Mouse (Mus musculus) midbrain, embryonic 11.5 days (tissue): Measurements from ENCODE around the gene Cnot2. TPM values are rescaled to one million over a fixed set of nuclear protein-coding genes. Genes with fewer than 3 reads are reported as not detected.

Experiments
- ATAC-seq: fragments of 200-750 bp; cut with Nextera tagmentation; 2 replicates; pipeline ENCODE4 v1.8.0; 2017; ENCODE audit warnings: moderate TSS enrichment, moderate library complexity; ENCODE audit not compliant: low FRiP score
- DNase-seq: peaks from one replicate; pipeline ENCODE4 v3.0.0; 2015; ENCODE audit warnings: low spot score; ENCODE audit errors: missing footprints
- H3K27ac ChIP-seq: fragments of 300-500 bp; sonication (generic); 2 replicates; pipeline ENCODE4 v1.5.1; 2014; ENCODE audit warnings: low read depth, low read length
- H3K27me3 ChIP-seq: fragments of 300-500 bp; sonication (generic); 2 replicates; pipeline ENCODE4 v1.6.1; 2014; ENCODE audit warnings: mild to moderate bottlenecking, low read length, moderate library complexity, mixed read lengths; ENCODE audit not compliant: control insufficient read depth, insufficient read depth
- H3K36me3 ChIP-seq: fragments of 300-500 bp; sonication (generic); 2 replicates; pipeline ENCODE4 v1.6.1; 2014; ENCODE audit warnings: mild to moderate bottlenecking, low read length, moderate library complexity, mixed read lengths; ENCODE audit not compliant: control insufficient read depth, insufficient read depth
- H3K4me1 ChIP-seq: fragments of 300-500 bp; sonication (generic); 2 replicates; pipeline ENCODE4 v1.6.1; 2014; ENCODE audit warnings: low read length; ENCODE audit not compliant: control insufficient read depth, insufficient read depth
- H3K4me2 ChIP-seq: fragments of 300-500 bp; sonication (generic); 2 replicates; pipeline ENCODE4 v1.6.1; 2014; ENCODE audit warnings: mild to moderate bottlenecking, moderate library complexity
- H3K4me3 ChIP-seq: fragments of 300-500 bp; sonication (generic); 2 replicates; pipeline ENCODE4 v1.5.1; 2014; ENCODE audit warnings: low read depth, low read length
- H3K9ac ChIP-seq: fragments of 300-500 bp; sonication (generic); 2 replicates; pipeline ENCODE4 v1.6.1; 2014; ENCODE audit warnings: low read length
- H3K9me3 ChIP-seq: fragments of 300-500 bp; sonication (generic); 2 replicates; pipeline ENCODE4 v1.6.1; 2016; ENCODE audit warnings: low read length; ENCODE audit not compliant: control insufficient read depth
- WGBS: fragments of 180-500 bp; shearing (Covaris S2); extraction: QIAGEN DNeasy Blood & Tissue Kit; methylation state at CpG from one replicate; pipeline ENCODE4 v1.1.7; 2014; 5-methylcytosine and 5-hydroxymethylcytosine counted together
- polyA plus RNA-seq: library from polyadenylated mRNA; unstranded; fragments of >200 nt; fragmentation: Nextera tagmentation; extraction: Ambion mirVana; gene quantifications from 2 replicates; pipeline ENCODE4 v1.2.1, GENCODE M21; 2014

Gene Cnot2
- polyA plus RNA-seq, 1 experiment from 2014 or later = 145 TPM

- H3K9ac ChIP-seq = no peak overlapping the region
- 92% methylated on average over 12 of the region's 12 CpGs for WGBS
- H3K36me3 ChIP-seq = no peaks in the 10 kb centered on the region
- H3K9me3 ChIP-seq = peaks cover 3% of the 10 kb centered on the region; the same call in 1 of the 2 replicates
- no peak overlapping the region for H3K27ac ChIP-seq
- no peaks in the 10 kb centered on the region for H3K27me3 ChIP-seq
- no peaks in the 10 kb centered on the region for H3K4me1 ChIP-seq
- DNase-seq (no peak), ATAC-seq (no peak)
- H3K4me3 ChIP-seq = no peak overlapping the region
- H3K4me2 ChIP-seq = no peak overlapping the region
Measured at GRCm38 (mm10) chr10:116463753-116464345, 117.5 kb downstream of the Cnot2 start.

GRCm38 (mm10) chr10:116461443-116461842 lies 119.9 kb downstream of the Cnot2 start:
- DNase-seq = no peak

GRCm38 (mm10) chr10:116458786-116459185 lies 122.5 kb downstream of the Cnot2 start:
- no peak for ATAC-seq
- 89% methylated on average over 9 of the region's 9 CpGs for WGBS

More at GRCm38 (mm10) chr10:116461443-116461842, 119.9 kb downstream of the Cnot2 start:
- Histone ChIP-seq H3K4me2 (no peak overlapping the region), H3K27ac (no peak overlapping the region), H3K9ac (no peak overlapping the region), H3K4me1 (no peaks in the 10 kb centered on the region), H3K36me3 (no peaks in the 10 kb centered on the region), H3K4me3 (no peak overlapping the region), H3K27me3 (no peaks in the 10 kb centered on the region), H3K9me3 (peaks cover 3% of the 10 kb centered on the region; the same call in 1 of the 2 replicates)
- no peak for ATAC-seq
- 90% methylated on average over 9 of the region's 9 CpGs for WGBS

GRCm38 (mm10) chr10:116452771-116453170 lies 128.5 kb downstream of the Cnot2 start:
- no peaks in the 10 kb centered on the region for H3K9me3 ChIP-seq
- no peaks in the 10 kb centered on the region for H3K36me3 ChIP-seq
- no peaks in the 10 kb centered on the region for H3K27me3 ChIP-seq
- WGBS = 95% methylated on average over 7 of the region's 7 CpGs
- H3K4me2 ChIP-seq = no peak overlapping the region
- H3K4me3 ChIP-seq = no peak overlapping the region
- H3K27ac ChIP-seq = no peak overlapping the region
- no peaks in the 10 kb centered on the region for H3K4me1 ChIP-seq
- H3K9ac ChIP-seq = no peak overlapping the region
- DNase-seq (no peak), ATAC-seq (no peak)

More at GRCm38 (mm10) chr10:116458786-116459185, 122.5 kb downstream of the Cnot2 start:
- Histone ChIP-seq H3K4me2 (no peak overlapping the region), H3K9ac (no peak overlapping the region), H3K4me1 (no peaks in the 10 kb centered on the region), H3K4me3 (no peak overlapping the region), H3K27me3 (no peaks in the 10 kb centered on the region), H3K27ac (no peak overlapping the region), H3K36me3 (no peaks in the 10 kb centered on the region), H3K9me3 (peaks cover under 1% of the 10 kb centered on the region; the same call in 1 of the 2 replicates)
- no peak for DNase-seq

GRCm38 (mm10) chr10:116450621-116451020 lies 130.7 kb downstream of the Cnot2 start:
- ATAC-seq (no peak), DNase-seq (no peak)
- Histone ChIP-seq H3K4me1 (no peaks in the 10 kb centered on the region), H3K36me3 (no peaks in the 10 kb centered on the region), H3K27me3 (no peaks in the 10 kb centered on the region), H3K9me3 (no peaks in the 10 kb centered on the region), H3K4me2 (no peak overlapping the region), H3K9ac (no peak overlapping the region), H3K4me3 (no peak overlapping the region), H3K27ac (no peak overlapping the region)
- 77% methylated on average over 9 of the region's 9 CpGs for WGBS

- Histone ChIP-seq H3K27ac (no peak overlapping the region), H3K27me3 (no peaks in the 10 kb centered on the region), H3K9ac (no peak overlapping the region), H3K4me3 (no peak overlapping the region), H3K4me1 (no peaks in the 10 kb centered on the region), H3K9me3 (0 out of 2 replicates have a peak, but pooled peaks cover 2% of the 10 kb centered on the region), H3K36me3 (no peaks in the 10 kb centered on the region), H3K4me2 (no peak overlapping the region)
- ATAC-seq (no peak), DNase-seq (no peak)
- WGBS = 91% methylated on average over 12 of the region's 12 CpGs
Measured at GRCm38 (mm10) chr10:116448166-116448565, 133.1 kb downstream of the Cnot2 start.

GRCm38 (mm10) chr10:116447176-116447575 lies 134.1 kb downstream of the Cnot2 start:
- ATAC-seq (no peak), DNase-seq (no peak)
- WGBS = 92% methylated on average over 9 of the region's 9 CpGs
- no peak overlapping the region for H3K9ac ChIP-seq
- no peaks in the 10 kb centered on the region for H3K4me1 ChIP-seq
- H3K4me3 ChIP-seq = no peak overlapping the region
- no peak overlapping the region for H3K4me2 ChIP-seq
- H3K27me3 ChIP-seq = no peaks in the 10 kb centered on the region
- H3K9me3 ChIP-seq = 0 out of 2 replicates have a peak, but pooled peaks cover 2% of the 10 kb centered on the region
- no peak overlapping the region for H3K27ac ChIP-seq
- H3K36me3 ChIP-seq = no peaks in the 10 kb centered on the region

GRCm38 (mm10) chr10:116446040-116446439 lies 135.3 kb downstream of the Cnot2 start:
- Histone ChIP-seq H3K36me3 (no peaks in the 10 kb centered on the region), H3K27ac (no peak overlapping the region), H3K9me3 (0 out of 2 replicates have a peak, but pooled peaks cover 2% of the 10 kb centered on the region), H3K27me3 (no peaks in the 10 kb centered on the region), H3K4me3 (no peak overlapping the region), H3K4me1 (no peaks in the 10 kb centered on the region), H3K9ac (no peak overlapping the region), H3K4me2 (no peak overlapping the region)
- ATAC-seq = no peak
- WGBS = 90% methylated on average over 11 of the region's 12 CpGs
- no peak for DNase-seq

GRCm38 (mm10) chr10:116444826-116445225 lies 136.5 kb downstream of the Cnot2 start:
- H3K9ac ChIP-seq = no peak overlapping the region
- H3K4me3 ChIP-seq = no peak overlapping the region
- DNase-seq = no peak
- no peak for ATAC-seq
- no peaks in the 10 kb centered on the region for H3K4me1 ChIP-seq
- H3K9me3 ChIP-seq = 0 out of 2 replicates have a peak, but pooled peaks cover 2% of the 10 kb centered on the region
- no peaks in the 10 kb centered on the region for H3K36me3 ChIP-seq
- H3K27ac ChIP-seq = no peak overlapping the region
- 93% methylated on average over 8 of the region's 8 CpGs for WGBS
- H3K27me3 ChIP-seq = no peaks in the 10 kb centered on the region
- H3K4me2 ChIP-seq = no peak overlapping the region
